Mouse (Mus musculus): ENCODE results near the gene Wdr83os. TPM values are rescaled to one million over a fixed set of nuclear protein-coding genes. Genes with fewer than 3 reads are reported as not detected.

Gene Wdr83os
- polyA plus RNA-seq, 1 experiment from 2014 or later: 123 TPM

DNA sequence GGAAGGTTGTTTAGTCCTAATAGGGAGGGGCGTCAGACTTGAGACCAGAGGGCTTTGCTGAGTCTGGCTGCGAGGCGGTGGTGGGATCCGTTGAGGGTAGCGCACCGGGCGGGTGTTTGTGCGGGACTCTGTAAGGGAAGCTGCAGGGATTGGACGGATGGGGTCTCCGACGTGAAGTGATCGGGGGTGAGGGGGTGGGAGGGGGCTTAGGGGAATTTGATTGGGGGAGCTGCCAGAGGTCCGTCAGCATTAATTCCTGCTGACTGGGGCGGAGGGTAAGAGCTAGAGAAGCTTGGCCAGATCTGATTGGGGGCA is 43.2 kb upstream of the Wdr83os start:
- 0% methylated on average over 10 of the region's 14 CpGs for WGBS
- Histone ChIP-seq H3K9me3 (ENCODE audit: control insufficient read depth, low read length) (no peaks in the 10 kb centered on the region), H3K4me2 (replicated peaks; ENCODE audit: low read depth, low read length) (peak overlapping the region; percentile 92), H3K4me3 (ENCODE audit: low read depth, low read length) (peak overlapping the region; percentile 79), H3K27ac (ENCODE audit: low read depth, low read length) (peak overlapping the region; percentile 88), H3K36me3 (ENCODE audit: control insufficient read depth, insufficient read depth, low read length) (no peaks in the 10 kb centered on the region), H3K9ac (ENCODE audit: low read depth, low read length) (peak overlapping the region; percentile 89), H3K4me1 (replicated peaks; ENCODE audit: control insufficient read depth, insufficient read depth, low read length) (peaks cover 6% of the 10 kb centered on the region; the same call in 1 of the 2 replicates), H3K27me3 (ENCODE audit: control insufficient read depth, insufficient read depth, low read length) (no peaks in the 10 kb centered on the region)
- peak; percentile 71 for DNase-seq (ENCODE audit: low spot score)
- peak; percentile 76 for ATAC-seq (ENCODE audit: low FRiP score)

GRCm38 (mm10) chr8:85037681-85038531 is 42.6 kb upstream of the Wdr83os start:
- H3K27ac ChIP-seq (ENCODE audit: low read depth, low read length): peak overlapping the region; percentile 88
- DNase-seq (ENCODE audit: low spot score) (peak; percentile 56), ATAC-seq (ENCODE audit: low FRiP score) (peak; percentile 15)
- no peaks in the 10 kb centered on the region for H3K27me3 ChIP-seq (ENCODE audit: control insufficient read depth, insufficient read depth, low read length)
- H3K4me1 ChIP-seq (replicated peaks; ENCODE audit: control insufficient read depth, insufficient read depth, low read length): peaks cover 6% of the 10 kb centered on the region; the same call in 1 of the 2 replicates
- WGBS: under 1% methylated on average over 57 of the region's 57 CpGs
- peak overlapping the region; percentile 79 for H3K4me3 ChIP-seq (ENCODE audit: low read depth, low read length)
- peak overlapping the region; percentile 89 for H3K9ac ChIP-seq (ENCODE audit: low read depth, low read length)
- peak overlapping the region; percentile 92 for H3K4me2 ChIP-seq (replicated peaks; ENCODE audit: low read depth, low read length)
- no peaks in the 10 kb centered on the region for H3K9me3 ChIP-seq (ENCODE audit: control insufficient read depth, low read length)
- H3K36me3 ChIP-seq (ENCODE audit: control insufficient read depth, insufficient read depth, low read length): no peaks in the 10 kb centered on the region

DNA sequence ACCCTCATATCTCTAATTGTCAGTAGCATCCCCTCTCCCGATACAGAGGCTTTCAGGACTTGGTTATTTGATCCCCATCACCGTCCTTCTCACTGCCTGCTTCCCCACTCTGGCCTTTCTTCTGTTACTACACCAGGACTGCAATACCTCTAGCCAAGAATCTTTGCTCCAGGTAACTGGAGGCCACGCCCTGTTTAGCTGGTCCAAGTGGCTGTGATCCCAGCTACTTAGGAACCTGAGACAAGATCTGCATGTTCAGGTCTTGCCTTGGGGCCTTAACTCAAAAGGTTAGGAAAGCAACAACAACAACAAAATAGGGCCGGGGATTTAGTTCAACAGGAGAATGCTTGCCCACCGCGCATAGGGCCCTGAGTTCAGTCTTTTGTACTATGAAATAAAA is 36.9 kb upstream of the Wdr83os start:
- WGBS: 91% methylated on average over 6 of the region's 6 CpGs
- ATAC-seq (ENCODE audit: low FRiP score): no peak
- Histone ChIP-seq H3K36me3 (ENCODE audit: control insufficient read depth, insufficient read depth, low read length) (peaks cover 19% of the 10 kb centered on the region), H3K9me3 (ENCODE audit: control insufficient read depth, low read length) (no peaks in the 10 kb centered on the region), H3K9ac (ENCODE audit: low read depth, low read length) (no peak overlapping the region), H3K27ac (ENCODE audit: low read depth, low read length) (no peak overlapping the region), H3K27me3 (ENCODE audit: control insufficient read depth, insufficient read depth, low read length) (no peaks in the 10 kb centered on the region), H3K4me2 (replicated peaks; ENCODE audit: low read depth, low read length) (no peak overlapping the region), H3K4me1 (replicated peaks; ENCODE audit: control insufficient read depth, insufficient read depth, low read length) (no peaks in the 10 kb centered on the region; the same call in 1 of the 2 replicates), H3K4me3 (ENCODE audit: low read depth, low read length) (no peak overlapping the region)
- DNase-seq (ENCODE audit: low spot score): no peak

DNA sequence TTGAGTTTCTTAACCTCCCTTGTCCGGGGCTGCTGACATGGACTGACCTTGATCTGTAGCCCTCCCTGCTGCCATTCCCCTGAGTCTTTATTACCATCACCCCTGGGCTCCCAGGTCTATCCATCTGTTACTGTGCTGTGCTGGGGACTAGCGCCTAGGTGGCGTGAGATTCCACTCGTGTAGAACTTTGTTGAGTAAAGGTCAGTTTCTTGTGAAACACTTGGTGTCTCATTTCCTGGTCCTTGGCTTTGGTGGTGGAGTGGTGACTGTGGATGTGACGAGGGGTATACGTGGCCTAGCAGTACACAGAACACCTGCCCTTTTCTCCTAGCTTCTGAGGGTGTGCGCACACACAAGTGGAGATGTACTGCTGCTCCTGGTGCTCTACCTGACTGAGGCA is 23.2 kb upstream of the Wdr83os start:
- no peaks in the 10 kb centered on the region for H3K9me3 ChIP-seq (ENCODE audit: control insufficient read depth, low read length)
- no peak overlapping the region for H3K4me3 ChIP-seq (ENCODE audit: low read depth, low read length)
- H3K27me3 ChIP-seq (ENCODE audit: control insufficient read depth, insufficient read depth, low read length): no peaks in the 10 kb centered on the region
- H3K4me1 ChIP-seq (replicated peaks; ENCODE audit: control insufficient read depth, insufficient read depth, low read length): peaks cover 3% of the 10 kb centered on the region; the same call in 1 of the 2 replicates
- ATAC-seq (ENCODE audit: low FRiP score) (no peak), DNase-seq (ENCODE audit: low spot score) (no peak)
- no peak overlapping the region for H3K9ac ChIP-seq (ENCODE audit: low read depth, low read length)
- 85% methylated on average over 7 of the region's 7 CpGs for WGBS
- no peak overlapping the region for H3K4me2 ChIP-seq (replicated peaks; ENCODE audit: low read depth, low read length)
- no peak overlapping the region for H3K27ac ChIP-seq (ENCODE audit: low read depth, low read length)
- H3K36me3 ChIP-seq (ENCODE audit: control insufficient read depth, insufficient read depth, low read length): peaks cover 22% of the 10 kb centered on the region

- Histone ChIP-seq H3K27me3 (ENCODE audit: control insufficient read depth, insufficient read depth, low read length) (no peaks in the 10 kb centered on the region), H3K4me2 (replicated peaks; ENCODE audit: low read depth, low read length) (peak within 1 kb of the TSS; percentile 92), H3K27ac (ENCODE audit: low read depth, low read length) (peak within 1 kb of the TSS; percentile 30; the same call in 1 of the 2 replicates), H3K36me3 (ENCODE audit: control insufficient read depth, insufficient read depth, low read length) (peaks cover 6% of the 10 kb centered on the region; the same call in 1 of the 2 replicates), H3K9ac (ENCODE audit: low read depth, low read length) (peak within 1 kb of the TSS; percentile 80), H3K4me3 (ENCODE audit: low read depth, low read length) (peak within 1 kb of the TSS; percentile 88), H3K9me3 (ENCODE audit: control insufficient read depth, low read length) (no peaks in the 10 kb centered on the region), H3K4me1 (replicated peaks; ENCODE audit: control insufficient read depth, insufficient read depth, low read length) (peaks cover 3% of the 10 kb centered on the region; the same call in 1 of the 2 replicates)
- DNase-seq (ENCODE audit: low spot score) (peak; percentile 96), ATAC-seq (ENCODE audit: low FRiP score) (peak; percentile 91)
- under 1% methylated on average over 52 of the region's 53 CpGs for WGBS
Observed at GRCm38 (mm10) chr8:85059879-85060616, 20.5 kb upstream of the Wdr83os start, which contains the start of gene Fbxw9. Gene Fbxw9, plus strand, starts transcription at chr8:85060055.

- ATAC-seq (ENCODE audit: low FRiP score) (no peak), DNase-seq (ENCODE audit: low spot score) (no peak)
- no peak overlapping the region for H3K27ac ChIP-seq (ENCODE audit: low read depth, low read length)
- no peaks in the 10 kb centered on the region for H3K9me3 ChIP-seq (ENCODE audit: control insufficient read depth, low read length)
- H3K27me3 ChIP-seq (ENCODE audit: control insufficient read depth, insufficient read depth, low read length): no peaks in the 10 kb centered on the region
- 93% methylated on average over 4 of the region's 4 CpGs for WGBS
- H3K9ac ChIP-seq (ENCODE audit: low read depth, low read length): no peak overlapping the region
- H3K4me1 ChIP-seq (replicated peaks; ENCODE audit: control insufficient read depth, insufficient read depth, low read length): peaks cover 3% of the 10 kb centered on the region; the same call in 1 of the 2 replicates
- no peak overlapping the region for H3K4me2 ChIP-seq (replicated peaks; ENCODE audit: low read depth, low read length)
- no peak overlapping the region for H3K4me3 ChIP-seq (ENCODE audit: low read depth, low read length)
- no peaks in the 10 kb centered on the region; the same call in 1 of the 2 replicates for H3K36me3 ChIP-seq (ENCODE audit: control insufficient read depth, insufficient read depth, low read length)
Observed at GRCm38 (mm10) chr8:85062603-85063002, 17.9 kb upstream of the Wdr83os start.

DNA sequence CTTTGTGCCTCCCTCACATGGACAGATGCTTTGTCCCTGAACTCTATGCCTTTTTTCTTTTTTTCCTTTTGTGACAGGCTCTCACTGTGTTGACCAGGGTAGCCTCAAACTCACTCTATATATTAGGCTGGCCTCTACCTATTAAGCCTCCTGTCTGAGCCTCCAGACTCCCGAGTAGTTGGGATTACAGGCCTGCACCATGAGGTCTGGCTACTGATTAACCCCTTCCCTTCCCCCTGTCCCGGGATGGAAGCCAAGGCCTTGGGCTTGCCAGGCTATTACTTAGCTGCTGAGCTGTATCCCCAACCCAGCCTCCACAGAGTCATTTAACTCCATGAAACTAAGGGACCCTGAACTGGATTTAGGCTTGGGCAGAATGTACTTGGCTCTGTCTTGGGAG is 15.3 kb upstream of the Wdr83os start:
- ATAC-seq (ENCODE audit: low FRiP score) (no peak), DNase-seq (ENCODE audit: low spot score) (no peak)
- Histone ChIP-seq H3K4me1 (replicated peaks; ENCODE audit: control insufficient read depth, insufficient read depth, low read length) (peaks cover 3% of the 10 kb centered on the region; the same call in 1 of the 2 replicates), H3K9me3 (ENCODE audit: control insufficient read depth, low read length) (no peaks in the 10 kb centered on the region), H3K4me2 (replicated peaks; ENCODE audit: low read depth, low read length) (no peak overlapping the region), H3K27me3 (ENCODE audit: control insufficient read depth, insufficient read depth, low read length) (no peaks in the 10 kb centered on the region), H3K36me3 (ENCODE audit: control insufficient read depth, insufficient read depth, low read length) (no peaks in the 10 kb centered on the region; the same call in 1 of the 2 replicates), H3K9ac (ENCODE audit: low read depth, low read length) (no peak overlapping the region), H3K27ac (ENCODE audit: low read depth, low read length) (no peak overlapping the region), H3K4me3 (ENCODE audit: low read depth, low read length) (no peak overlapping the region)
- 46% methylated on average over 2 of the region's 2 CpGs for WGBS

- DNase-seq (ENCODE audit: low spot score): no peak
- 90% methylated on average over 2 of the region's 2 CpGs for WGBS
- Histone ChIP-seq H3K4me3 (ENCODE audit: low read depth, low read length) (no peak overlapping the region), H3K4me2 (replicated peaks; ENCODE audit: low read depth, low read length) (no peak overlapping the region), H3K36me3 (ENCODE audit: control insufficient read depth, insufficient read depth, low read length) (no peaks in the 10 kb centered on the region; the same call in 1 of the 2 replicates), H3K4me1 (replicated peaks; ENCODE audit: control insufficient read depth, insufficient read depth, low read length) (no peaks in the 10 kb centered on the region), H3K27ac (ENCODE audit: low read depth, low read length) (no peak overlapping the region), H3K27me3 (ENCODE audit: control insufficient read depth, insufficient read depth, low read length) (no peaks in the 10 kb centered on the region), H3K9ac (ENCODE audit: low read depth, low read length) (no peak overlapping the region), H3K9me3 (ENCODE audit: control insufficient read depth, low read length) (no peaks in the 10 kb centered on the region)
- no peak for ATAC-seq (ENCODE audit: low FRiP score)
Observed at GRCm38 (mm10) chr8:85067155-85067554, 13.4 kb upstream of the Wdr83os start.

All from hindbrain, embryonic 11.5 days (tissue).